Mouse (Mus musculus) CH12F3 (cell line): ENCODE results near the gene Dedd2.

Experiments
- in situ Hi-C: fragments of 300-500 bp; cut with MboI; formaldehyde crosslinking; loops from 2 replicates; pipeline ENCODE4 v1.14.3; 2020; ENCODE audit warnings: low sequenced_read_pairs

Dedd2 gene

DNA sequence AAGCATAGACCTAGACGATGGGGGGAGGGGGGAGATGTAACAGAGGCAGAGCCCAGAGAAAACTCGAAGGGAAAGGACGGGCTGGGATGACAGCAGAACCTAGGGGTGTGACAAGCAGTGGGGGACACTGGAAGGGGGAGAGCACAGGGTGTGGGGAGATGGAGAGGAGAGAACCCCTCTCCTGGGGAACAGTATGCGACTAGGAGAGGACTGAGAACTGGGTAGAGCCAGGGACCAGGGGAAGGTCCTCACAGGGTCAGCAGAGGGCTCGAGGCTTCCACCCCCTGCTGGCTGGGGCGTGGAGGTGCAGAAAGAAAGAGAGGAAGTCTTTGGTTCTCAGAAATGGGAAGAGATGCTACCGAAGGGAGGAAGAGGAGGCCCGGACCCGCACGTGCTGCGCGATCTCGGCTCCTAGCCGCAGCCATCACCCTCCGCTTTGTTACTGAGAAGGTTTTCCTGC lies 39.1 kb downstream of the Dedd2 start:
- in situ Hi-C loops = no loop called here

GRCm38 (mm10) chr7:25180512-25180911 lies 39.9 kb downstream of the Dedd2 start:
- in situ Hi-C loops = no loop called here

DNA sequence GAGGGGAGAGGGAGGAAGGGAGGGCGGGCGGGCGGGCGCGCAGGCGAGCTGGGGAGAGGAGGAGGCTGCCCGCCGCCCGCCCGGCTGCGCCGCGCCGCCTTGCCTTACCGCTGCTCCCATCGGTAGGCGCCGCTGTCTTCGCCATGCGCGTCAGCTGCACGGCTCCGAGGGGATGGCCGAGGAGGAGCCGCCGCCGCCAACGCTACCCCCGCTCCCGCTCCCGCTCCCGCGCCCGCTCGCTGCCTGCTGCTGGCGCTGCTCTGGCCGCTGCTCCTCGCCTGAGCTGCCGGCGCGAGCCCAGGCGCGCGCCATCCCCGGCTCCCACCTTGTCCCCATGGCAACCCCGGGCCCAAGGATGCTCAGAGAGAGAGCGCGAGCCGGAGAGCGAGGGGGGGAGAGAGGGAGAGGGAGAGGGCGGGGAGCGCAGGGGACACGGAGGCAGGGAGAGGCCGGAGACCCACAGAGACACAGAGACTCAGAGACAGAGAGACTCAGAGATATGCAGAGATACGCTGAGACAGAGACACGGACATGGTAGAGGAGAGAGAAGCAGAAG lies 40.7 kb downstream of the Dedd2 start, which contains the start of gene Pou2f2:
Gene Pou2f2, minus strand, starts transcription at position 121 of the 556 bp plus-strand sequence.
- in situ Hi-C loops = no loop called here

DNA sequence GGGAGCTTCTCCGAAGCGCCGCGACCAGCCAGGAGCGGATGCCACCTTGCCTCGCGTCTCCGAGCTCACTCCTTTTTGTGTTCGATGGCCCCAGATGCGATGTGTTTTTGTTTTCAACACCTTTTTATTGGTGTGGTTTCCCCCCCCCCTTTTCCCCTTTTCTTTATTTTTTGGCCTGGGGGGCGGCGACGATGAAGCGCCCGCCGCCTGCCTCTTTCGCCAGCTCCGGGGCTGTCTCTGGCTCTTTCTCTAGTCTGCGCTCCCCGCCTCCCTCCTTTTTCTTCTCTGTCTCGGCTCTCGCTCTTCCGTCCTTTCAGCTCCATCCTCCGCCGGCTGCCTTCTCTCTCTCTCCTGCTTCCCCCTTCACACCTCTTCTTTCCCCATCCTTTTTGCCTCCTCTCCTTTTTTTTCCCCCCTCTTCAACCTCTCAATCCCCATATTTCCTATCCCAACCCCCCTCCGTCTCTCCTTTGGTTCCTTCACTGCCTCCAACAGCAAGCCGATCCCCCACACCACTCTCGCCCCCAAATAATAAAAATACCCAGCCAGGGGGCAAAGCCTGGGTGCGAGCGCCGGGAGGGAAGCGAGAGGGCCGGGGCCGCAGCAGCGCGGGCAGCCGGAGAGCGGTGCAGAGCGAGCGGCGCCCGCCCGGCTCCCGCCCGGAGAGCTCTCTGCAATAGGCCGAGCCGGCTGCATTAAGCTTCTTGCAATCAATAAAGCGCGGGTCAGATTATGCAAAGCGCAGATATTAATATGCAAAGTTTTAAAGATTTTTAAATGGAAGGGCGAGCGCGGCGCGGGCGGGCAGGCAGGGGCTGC lies 41.4 kb downstream of the Dedd2 start:
- in situ Hi-C loops = no loop called here

DNA sequence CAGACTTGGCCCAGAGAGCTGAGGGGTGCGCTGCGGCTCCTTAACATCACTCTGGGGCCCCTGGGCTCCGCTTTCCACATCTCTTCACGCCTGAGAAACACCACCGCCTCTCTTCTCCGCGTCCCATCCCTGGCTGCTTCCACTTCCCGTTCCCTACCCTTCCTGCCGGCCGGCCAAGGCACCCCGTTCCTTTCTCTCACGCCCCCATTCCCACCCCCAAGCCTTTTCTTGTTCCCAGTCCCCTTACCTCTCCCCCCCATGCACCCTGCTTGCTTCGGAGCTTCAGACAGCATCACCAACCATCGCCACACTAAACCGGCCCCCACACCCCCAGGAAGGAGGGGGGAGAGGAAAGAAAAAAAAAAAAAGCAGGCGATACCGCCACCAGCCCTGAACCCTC lies 42.1 kb downstream of the Dedd2 start:
- in situ Hi-C loops = no loop called here

DNA sequence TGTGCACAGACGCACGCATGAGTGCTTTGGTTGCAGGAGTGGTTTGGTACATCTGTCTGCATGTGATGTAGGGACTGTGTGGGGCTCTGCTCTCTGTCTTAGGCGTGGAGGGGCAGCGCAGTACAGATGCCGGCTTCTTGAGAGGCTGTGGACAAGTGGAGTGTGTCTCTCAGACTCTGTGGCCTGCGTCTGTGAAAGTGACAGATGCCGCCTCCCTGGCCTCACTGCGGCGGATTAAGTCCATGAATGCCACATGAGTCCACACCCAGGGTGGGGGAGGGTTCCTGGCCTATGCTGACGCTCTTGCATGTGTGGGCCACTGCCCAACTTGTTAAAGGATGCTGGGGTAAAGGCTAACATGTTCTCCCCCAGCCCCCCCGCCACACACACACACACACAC lies 46.1 kb downstream of the Dedd2 start:
- in situ Hi-C loops = no loop called here

DNA sequence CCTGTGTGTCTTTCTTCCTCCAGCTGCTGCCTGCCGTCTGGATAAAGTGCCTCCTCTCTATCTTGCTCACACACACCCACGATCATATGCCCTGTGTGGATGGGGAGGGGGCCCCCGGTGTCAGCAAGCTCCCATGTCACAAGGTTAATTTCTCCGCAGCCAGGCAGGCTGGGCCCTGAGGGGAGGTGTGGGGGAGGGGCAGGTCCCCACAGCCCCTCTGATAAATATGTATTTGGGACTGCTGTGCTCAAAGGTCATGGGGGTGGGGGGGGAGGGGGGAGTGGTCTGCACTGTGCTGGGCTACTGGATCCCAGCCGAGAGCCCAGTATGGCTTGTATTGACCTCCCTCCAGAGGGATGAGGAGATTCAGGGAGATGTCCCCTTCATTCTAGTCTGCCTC lies 47.7 kb downstream of the Dedd2 start:
- in situ Hi-C loops = no loop called here

DNA sequence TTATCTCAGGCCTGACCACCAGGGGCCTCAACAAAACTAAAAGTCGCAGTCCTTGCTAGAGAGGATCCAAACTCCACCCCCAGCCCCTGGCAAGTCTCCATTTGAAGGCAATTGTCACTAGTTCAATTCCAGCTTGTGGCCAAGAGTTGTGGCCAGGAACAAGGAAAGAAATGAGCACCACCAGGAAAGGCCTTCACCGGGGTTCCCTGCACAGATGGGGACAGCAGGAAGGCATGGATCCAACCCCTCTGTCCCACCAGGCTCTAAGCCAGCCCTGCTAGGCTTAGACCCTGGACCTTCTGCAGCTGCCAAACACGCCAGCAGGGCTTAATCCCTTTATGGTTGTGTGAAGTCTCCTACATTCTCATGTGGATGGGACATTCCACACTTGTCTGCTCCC lies 49.8 kb downstream of the Dedd2 start:
- in situ Hi-C loops = no loop called here

GRCm38 (mm10) chr7:25166106-25166505 lies 54.3 kb downstream of the Dedd2 start:
- in situ Hi-C loops = no loop called here

- in situ Hi-C loops = no loop called here
These were observed 64.2 kb downstream of the Dedd2 start for GRCm38 (mm10) chr7:25156158-25156648.

GRCm38 (mm10) chr7:25155469-25156157 lies 64.8 kb downstream of the Dedd2 start:
- in situ Hi-C loops = no loop called here

- in situ Hi-C loops = no loop called here
These were observed 65.8 kb downstream of the Dedd2 start for GRCm38 (mm10) chr7:25154648-25155047.

DNA sequence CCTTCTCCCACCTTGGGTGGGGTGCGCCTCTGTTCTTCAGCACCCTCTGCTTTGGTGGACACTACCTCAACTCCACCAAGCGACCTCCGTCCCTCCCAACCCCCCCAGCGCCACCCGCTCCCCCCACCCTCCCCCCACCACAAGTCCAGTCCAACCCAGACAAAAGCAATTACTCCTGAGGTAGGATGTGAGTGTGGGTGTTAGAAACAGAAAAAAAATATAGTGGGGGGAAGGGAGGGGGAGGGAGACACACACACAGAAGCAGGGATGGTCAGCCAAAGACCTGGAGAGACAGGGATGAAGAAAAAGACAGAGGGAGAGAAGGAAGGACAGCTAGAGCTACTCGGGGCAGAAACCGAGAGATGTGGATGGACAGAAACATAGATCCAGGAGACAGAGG lies 66.6 kb downstream of the Dedd2 start:
- in situ Hi-C loops = no loop called here

DNA sequence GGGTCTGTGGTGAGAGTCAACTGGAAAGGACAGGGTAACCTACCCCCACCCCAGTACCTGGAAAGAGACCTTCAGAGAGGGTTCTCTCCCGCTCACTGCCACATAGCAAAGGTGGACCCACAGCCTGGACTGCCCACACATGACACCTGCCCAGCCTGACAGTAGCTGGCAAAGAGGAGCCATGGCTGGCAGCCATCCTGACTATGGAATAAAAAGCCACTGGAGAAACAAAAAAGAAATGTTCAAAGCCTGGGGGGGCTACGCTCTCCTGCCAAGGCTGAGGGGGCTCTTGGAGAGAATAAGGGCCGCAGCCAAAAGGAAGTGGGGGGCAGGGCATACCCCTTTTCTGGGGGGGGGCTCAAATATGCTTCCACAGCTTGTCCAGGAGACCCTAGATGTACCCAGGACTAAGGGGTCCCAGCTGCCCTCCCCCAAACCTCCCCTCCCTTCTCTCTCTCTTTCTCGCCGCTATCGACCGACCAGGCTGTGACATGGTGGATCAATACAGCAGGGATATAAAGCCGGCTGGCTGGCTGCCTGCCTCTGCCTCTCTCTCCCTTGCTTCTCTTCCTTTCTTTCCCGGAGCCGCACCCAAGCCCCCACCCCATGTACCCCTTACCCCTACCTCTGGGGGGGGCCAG lies 68.4 kb downstream of the Dedd2 start:
- in situ Hi-C loops = no loop called here

DNA sequence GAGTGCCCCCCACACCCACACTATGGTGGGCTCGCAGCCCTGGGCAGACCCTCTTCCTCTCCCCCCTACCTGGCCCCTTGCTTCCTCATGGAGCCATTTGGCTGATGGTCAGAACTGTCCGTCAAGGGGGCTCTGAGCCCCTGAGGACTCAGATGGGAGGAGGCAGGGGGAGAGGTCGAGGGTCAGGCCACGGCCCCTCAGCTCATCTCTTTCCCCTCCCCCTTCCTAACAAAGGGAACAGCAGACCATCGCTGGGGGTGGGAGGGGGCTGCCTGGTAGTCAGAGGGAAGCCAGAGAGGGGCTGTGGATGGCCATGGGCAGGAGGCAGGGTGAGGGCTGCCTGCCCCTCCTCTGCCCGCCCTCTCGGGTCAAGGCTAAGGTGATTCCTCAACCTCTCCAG lies 69.4 kb downstream of the Dedd2 start:
- in situ Hi-C loops = no loop called here

- in situ Hi-C loops = no loop called here
These were observed 70.2 kb downstream of the Dedd2 start for GRCm38 (mm10) chr7:25150151-25150663.
